Mouse (Mus musculus): ENCODE data around the gene Vmn1r67. TPM values are rescaled to one million over a fixed set of nuclear protein-coding genes. Genes with fewer than 3 reads are reported as not detected.
A peak's percentile ranks its signal among the peaks of the same experiment; 100 is the strongest.

The Vmn1r67 gene
- total RNA-seq (2021) = not detected
- long read RNA-seq, experiment 1 = 0 reads
- long read RNA-seq, experiment 2 = 0 reads

GRCm38 (mm10) chr7:10443031-10443430 lies at the start of gene Vmn1r67:
Gene Vmn1r67, plus strand, starts transcription at chr7:10443331.
- DNase-seq = no peak

DNA sequence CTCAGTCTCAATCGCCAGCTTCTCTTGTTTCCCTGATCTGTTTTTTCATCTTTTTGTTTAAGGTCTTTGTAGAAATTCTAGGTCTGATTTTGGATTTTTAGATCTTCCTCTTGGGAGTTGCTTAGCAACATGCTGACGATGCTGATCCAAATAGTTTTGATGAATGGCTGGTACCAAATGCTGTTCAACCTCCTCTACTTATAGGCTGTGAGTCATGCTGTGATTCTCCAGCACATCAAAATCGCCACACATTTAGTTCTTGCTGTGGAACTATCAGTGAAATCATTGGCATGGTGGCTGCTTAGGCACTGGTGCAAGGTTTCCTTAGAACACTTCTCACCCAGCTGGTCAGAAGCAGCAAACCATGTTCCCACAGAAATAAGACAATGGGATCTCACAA lies 15.0 kb downstream of the Vmn1r67 start:
- no peak for DNase-seq

- no peak for DNase-seq
Measured at GRCm38 (mm10) chr7:10479813-10480212, 36.7 kb downstream of the Vmn1r67 start.

- no peak for DNase-seq
Measured at GRCm38 (mm10) chr7:10480588-10481233, 37.6 kb downstream of the Vmn1r67 start.

DNA sequence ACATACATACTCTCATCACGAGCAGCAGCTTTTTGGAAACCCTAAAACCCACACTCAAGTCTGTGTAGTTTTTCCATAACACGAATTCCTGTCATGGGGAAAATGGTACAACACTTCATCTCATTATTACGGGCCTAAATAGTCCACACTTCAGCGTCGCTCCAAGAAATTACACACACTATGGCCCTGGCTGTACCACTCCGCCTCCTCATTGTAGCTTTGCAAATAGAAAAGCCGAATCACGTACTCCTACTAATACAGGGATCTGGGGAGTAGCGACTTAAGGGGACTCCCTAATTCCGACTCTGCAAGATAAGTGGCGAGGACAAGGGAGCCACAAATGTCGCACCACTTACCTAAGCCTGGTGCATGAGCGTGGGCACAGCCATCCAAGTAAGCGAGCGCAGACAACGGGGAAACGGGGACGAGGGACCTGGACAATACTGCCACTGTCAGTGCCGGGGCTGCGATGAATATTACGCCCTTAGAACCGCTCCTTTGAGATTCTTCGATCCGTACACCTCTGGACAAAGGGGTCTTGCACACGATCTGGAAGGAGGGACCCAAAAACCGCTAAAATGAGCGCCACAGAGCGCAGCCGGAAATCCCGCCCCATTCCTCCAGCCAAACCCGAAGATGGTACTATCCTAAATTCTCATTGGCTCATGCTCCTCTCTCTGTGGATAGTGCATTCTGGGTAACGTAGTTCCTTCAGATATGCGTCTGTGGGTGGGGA lies 51.8 kb downstream of the Vmn1r67 start, which contains the start of gene Zik1:
Gene Zik1 (minus strand): TSS at position 609 of the 736 bp plus-strand sequence.
- peak; percentile 77 for DNase-seq

GRCm38 (mm10) chr7:10495578-10495977 lies 52.4 kb downstream of the Vmn1r67 start:
- no peak for DNase-seq

Other genes with a start within 250 kb of the Vmn1r67 start
- gene Vmn1r66, start 165.3 kb upstream of the Vmn1r67 start, total RNA-seq (2021) = not detected
- gene Zik1, start 52.1 kb downstream of the Vmn1r67 start, total RNA-seq (2021) = 1 to 10 TPM; 3.0 to 4.4 TPM
- not detected for gene Vmn1r68, start 115.2 kb downstream of the Vmn1r67 start, total RNA-seq (2021)
- not detected for gene Vmn1r69, start 170.3 kb downstream of the Vmn1r67 start, total RNA-seq (2021)
- not detected for gene Vmn1r70, start 188.2 kb downstream of the Vmn1r67 start, total RNA-seq (2021)
- not detected for gene Nlrp4b, start 244.5 kb downstream of the Vmn1r67 start, total RNA-seq (2021)